Mouse (Mus musculus) stomach, postnatal 0 days (tissue): ENCODE measurements around the gene Usp5. TPM values are rescaled to one million over a fixed set of nuclear protein-coding genes. Genes with fewer than 3 reads are reported as not detected.

Source experiments
- ATAC-seq: fragments of 200-750 bp; cut with Nextera tagmentation; 2 replicates; pipeline ENCODE4 v1.8.0; 2017; ENCODE audit not compliant: low FRiP score, low TSS enrichment
- DNase-seq: peaks from one replicate; pipeline ENCODE4 v3.0.0-alpha.2; 2016; ENCODE audit warnings: low spot score
- H3K27ac ChIP-seq: fragments of 300-500 bp; sonication (generic); replicated peaks from 2 replicates; pipeline ENCODE4 v1.5.1; 2014; ENCODE audit warnings: mild to moderate bottlenecking, control low read depth
- H3K27me3 ChIP-seq: fragments of 300-500 bp; sonication (generic); 2 replicates; pipeline ENCODE4 v1.6.1; 2014; ENCODE audit warnings: low read length; ENCODE audit not compliant: control insufficient read depth, insufficient read depth
- H3K36me3 ChIP-seq: fragments of 300-500 bp; sonication (generic); 2 replicates; pipeline ENCODE4 v1.6.1; 2014; ENCODE audit warnings: low read length, mixed read lengths; ENCODE audit not compliant: control insufficient read depth, insufficient read depth
- H3K4me1 ChIP-seq: fragments of 300-500 bp; sonication (generic); replicated peaks from 2 replicates; pipeline ENCODE4 v1.6.1; 2014; ENCODE audit warnings: antibody characterized with exemption; ENCODE audit not compliant: control insufficient read depth, insufficient read depth
- H3K4me2 ChIP-seq: fragments of 300-500 bp; sonication (generic); replicated peaks from 2 replicates; pipeline ENCODE4 v1.6.1; 2014; ENCODE audit warnings: low read depth, mild to moderate bottlenecking, control low read depth, moderate library complexity
- H3K4me3 ChIP-seq: fragments of 300-500 bp; sonication (generic); 2 replicates; pipeline ENCODE4 v1.5.1; 2014; ENCODE audit warnings: low read depth, low read length, control low read depth
- H3K9ac ChIP-seq: fragments of 300-500 bp; sonication (generic); 2 replicates; pipeline ENCODE4 v1.6.1; 2014; ENCODE audit warnings: mild to moderate bottlenecking, low read length, control low read depth, mixed read lengths
- H3K9me3 ChIP-seq: fragments of 300-500 bp; sonication (generic); 2 replicates; pipeline ENCODE4 v1.6.1; 2016; ENCODE audit warnings: low read length; ENCODE audit not compliant: control insufficient read depth
- CTCF ChIP-seq: IDR thresholded peaks from 2 replicates; pipeline ENCODE4 v1.5.1; 2016; ENCODE audit warnings: antibody characterized with exemption, low read depth, mild to moderate bottlenecking, moderate library complexity
- EP300 ChIP-seq: optimal IDR thresholded peaks from 2 replicates; pipeline ENCODE3; 2016; ENCODE audit warnings: antibody characterized with exemption
- WGBS: fragments of 180-500 bp; shearing (Covaris S2); extraction: QIAGEN DNeasy Blood & Tissue Kit; methylation state at CpG from one replicate; pipeline ENCODE4 v1.1.7; 2014; 5-methylcytosine and 5-hydroxymethylcytosine counted together
- polyA plus RNA-seq: library from polyadenylated mRNA; unstranded; fragments of >200 nt; fragmentation: Nextera tagmentation; extraction: Ambion mirVana; gene quantifications from 2 replicates; pipeline ENCODE4 v1.2.1, GENCODE M21; 2015

Usp5 gene
- polyA plus RNA-seq, 1 experiment from 2014 or later = 60.3 TPM

GRCm38 (mm10) chr6:124822049-124822448, 7.2 kb downstream of the Usp5 start:
- H3K27ac ChIP-seq = no peak overlapping the region
- 91% methylated on average over 4 of the region's 4 CpGs for WGBS
- DNase-seq (no peak), ATAC-seq (no peak)
- H3K4me1 ChIP-seq = no peaks in the 10 kb centered on the region
- no peak overlapping the region for H3K9ac ChIP-seq
- peaks cover 50% of the 10 kb centered on the region for H3K36me3 ChIP-seq
- no peak for TF ChIP-seq EP300
- no peak for TF ChIP-seq CTCF
- H3K4me2 ChIP-seq = no peak overlapping the region
- H3K4me3 ChIP-seq = no peak overlapping the region
- H3K9me3 ChIP-seq = no peaks in the 10 kb centered on the region
- H3K27me3 ChIP-seq = no peaks in the 10 kb centered on the region

DNA sequence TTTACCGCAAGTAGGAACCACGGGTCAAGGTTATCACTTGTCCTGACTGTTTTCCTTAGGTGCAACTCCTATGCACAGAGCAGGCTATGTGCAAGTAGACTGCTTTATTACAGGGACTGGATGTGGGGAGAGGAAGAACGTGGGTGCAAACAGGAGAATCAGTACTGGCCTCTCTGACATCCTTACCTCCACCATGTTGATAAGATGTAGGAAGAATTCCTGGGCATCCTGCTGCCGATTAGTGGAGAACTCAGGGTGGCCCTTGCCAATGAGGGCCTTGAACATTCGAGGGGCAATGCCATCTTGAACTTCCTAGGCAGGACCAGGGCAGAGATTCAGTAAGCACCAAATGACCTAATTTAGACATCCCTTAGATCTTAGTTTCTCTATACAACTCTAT, 8.4 kb downstream of the Usp5 start:
- no peak for DNase-seq
- TF ChIP-seq CTCF (no peak), EP300 (no peak)
- Histone ChIP-seq H3K9me3 (no peaks in the 10 kb centered on the region), H3K27ac (no peak overlapping the region), H3K9ac (no peak overlapping the region), H3K27me3 (no peaks in the 10 kb centered on the region), H3K4me2 (no peak overlapping the region), H3K4me3 (no peak overlapping the region), H3K4me1 (no peaks in the 10 kb centered on the region), H3K36me3 (peaks cover 51% of the 10 kb centered on the region)
- ATAC-seq = no peak
- 94% methylated on average over 5 of the region's 5 CpGs for WGBS

DNA sequence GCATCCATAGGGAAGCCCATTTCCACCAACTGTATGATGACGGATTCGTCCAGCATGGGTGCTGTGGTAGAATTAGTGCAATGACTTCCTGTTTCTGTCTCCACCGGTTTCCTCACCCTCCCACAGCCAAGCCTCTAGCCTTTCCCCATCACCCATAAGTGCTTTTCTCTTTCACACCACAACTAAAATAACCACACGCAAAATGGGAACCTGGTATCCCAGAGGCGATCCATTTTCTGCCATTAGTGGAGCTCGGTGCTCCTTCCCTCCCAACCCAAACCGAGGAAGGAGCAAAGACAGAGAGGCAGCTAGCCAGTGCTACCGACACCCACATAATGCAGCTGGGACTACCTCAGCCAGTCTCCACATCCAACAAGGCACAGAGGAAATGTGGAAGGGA, 11.3 kb downstream of the Usp5 start:
- peaks cover 4% of the 10 kb centered on the region for H3K4me1 ChIP-seq
- DNase-seq (no peak), ATAC-seq (no peak)
- H3K36me3 ChIP-seq = peaks cover 45% of the 10 kb centered on the region
- no peak overlapping the region for H3K27ac ChIP-seq
- 91% methylated on average over 8 of the region's 8 CpGs for WGBS
- H3K4me3 ChIP-seq = no peak overlapping the region
- H3K27me3 ChIP-seq = no peaks in the 10 kb centered on the region
- no peaks in the 10 kb centered on the region for H3K9me3 ChIP-seq
- no peak overlapping the region for H3K4me2 ChIP-seq
- no peak for TF ChIP-seq CTCF
- no peak overlapping the region for H3K9ac ChIP-seq

GRCm38 (mm10) chr6:124817563-124817962, 11.7 kb downstream of the Usp5 start:
- Histone ChIP-seq H3K27me3 (no peaks in the 10 kb centered on the region), H3K36me3 (peaks cover 44% of the 10 kb centered on the region), H3K9ac (no peak overlapping the region), H3K27ac (no peak overlapping the region), H3K4me3 (no peak overlapping the region), H3K4me1 (peaks cover 4% of the 10 kb centered on the region), H3K4me2 (no peak overlapping the region), H3K9me3 (no peaks in the 10 kb centered on the region)
- TF ChIP-seq EP300 = no peak
- TF ChIP-seq CTCF = no peak
- DNase-seq (no peak), ATAC-seq (no peak)
- 93% methylated on average over 8 of the region's 8 CpGs for WGBS

DNA sequence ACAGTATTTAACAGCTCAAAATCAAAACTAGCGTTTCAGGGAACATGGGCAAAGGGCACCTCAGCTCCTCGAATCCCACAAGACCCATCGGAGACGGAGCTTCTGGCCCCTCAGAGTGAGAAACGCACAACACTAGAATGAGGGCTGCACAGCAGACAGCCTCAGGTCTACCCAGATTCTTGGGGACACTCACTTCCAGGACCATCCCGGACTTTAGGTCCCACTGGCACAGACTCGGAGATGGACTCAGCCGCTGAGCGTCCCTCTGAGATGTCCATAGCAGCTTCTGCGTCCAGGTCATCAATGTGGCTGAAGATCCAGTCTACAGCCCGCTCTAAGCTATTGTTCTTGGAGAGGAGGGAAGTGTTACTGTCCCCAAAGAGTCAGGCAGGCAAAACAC, 12.2 kb downstream of the Usp5 start:
- H3K9ac ChIP-seq = no peak overlapping the region
- no peaks in the 10 kb centered on the region for H3K9me3 ChIP-seq
- H3K36me3 ChIP-seq = peaks cover 42% of the 10 kb centered on the region
- H3K4me1 ChIP-seq = peaks cover 4% of the 10 kb centered on the region
- H3K27me3 ChIP-seq = no peaks in the 10 kb centered on the region
- H3K4me3 ChIP-seq = no peak overlapping the region
- no peak overlapping the region for H3K27ac ChIP-seq
- DNase-seq = no peak
- ATAC-seq = no peak
- TF ChIP-seq CTCF = no peak
- no peak for TF ChIP-seq EP300
- WGBS = 94% methylated on average over 11 of the region's 11 CpGs
- H3K4me2 ChIP-seq = no peak overlapping the region

DNA sequence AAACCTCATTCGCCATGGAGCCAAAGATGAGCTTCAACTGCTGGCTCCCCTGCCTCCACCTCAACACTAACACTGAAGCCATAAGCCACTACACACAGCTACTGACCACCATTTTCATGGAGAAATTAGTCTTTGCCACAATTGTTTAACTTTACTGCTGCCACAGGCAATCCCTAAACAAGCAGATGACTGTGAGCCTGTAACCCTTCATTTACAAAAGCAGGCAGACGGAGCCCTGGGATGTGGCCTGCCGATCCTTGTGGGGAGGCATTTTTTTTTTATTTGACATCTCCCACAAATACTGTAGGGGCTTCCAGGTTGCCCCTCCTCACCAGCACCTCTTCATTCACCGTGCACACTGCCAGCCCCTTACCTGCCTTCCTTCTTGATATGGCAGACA, 12.7 kb downstream of the Usp5 start:
- 72% methylated on average over 4 of the region's 4 CpGs for WGBS
- Histone ChIP-seq H3K4me1 (peaks cover 4% of the 10 kb centered on the region), H3K36me3 (peaks cover 42% of the 10 kb centered on the region), H3K27ac (no peak overlapping the region), H3K27me3 (no peaks in the 10 kb centered on the region), H3K4me3 (no peak overlapping the region), H3K9ac (no peak overlapping the region), H3K4me2 (no peak overlapping the region), H3K9me3 (no peaks in the 10 kb centered on the region)
- no peak for DNase-seq
- no peak for TF ChIP-seq EP300
- TF ChIP-seq CTCF = no peak
- ATAC-seq = no peak
